Mouse (Mus musculus) embryonic facial prominence, embryonic 13.5 days (tissue): ENCODE data around the gene Fuk. TPM values are rescaled to one million over a fixed set of nuclear protein-coding genes. Genes with fewer than 3 reads are reported as not detected.
A peak's percentile ranks its signal among the peaks of the same experiment; 100 is the strongest.

ENCODE experiments used
- ATAC-seq: fragments of 200-750 bp; cut with Nextera tagmentation; 2 replicates; pipeline ENCODE4 v1.8.0; 2017; ENCODE audit warnings: low read depth; ENCODE audit not compliant: insufficient number of reproducible peaks, insufficient read depth, low FRiP score, low TSS enrichment
- H3K27ac ChIP-seq: fragments of 300-500 bp; sonication (generic); 2 replicates; pipeline ENCODE4 v1.5.1; 2015; ENCODE audit warnings: moderate library complexity, mild to moderate bottlenecking, inconsistent platforms
- H3K27me3 ChIP-seq: fragments of 300-500 bp; sonication (generic); 2 replicates; pipeline ENCODE4 v1.6.1; 2015; ENCODE audit warnings: mild to moderate bottlenecking, inconsistent platforms
- H3K36me3 ChIP-seq: fragments of 300-500 bp; sonication (generic); 2 replicates; pipeline ENCODE4 v1.6.1; 2015; ENCODE audit warnings: mild to moderate bottlenecking, inconsistent platforms
- H3K4me1 ChIP-seq: fragments of 300-500 bp; sonication (generic); 2 replicates; pipeline ENCODE4 v1.6.1; 2015; ENCODE audit warnings: inconsistent platforms
- H3K4me2 ChIP-seq: fragments of 300-500 bp; sonication (generic); 2 replicates; pipeline ENCODE4 v1.6.1; 2015; ENCODE audit warnings: moderate library complexity, mild to moderate bottlenecking, inconsistent platforms
- H3K4me3 ChIP-seq: fragments of 300-500 bp; sonication (generic); 2 replicates; pipeline ENCODE4 v1.5.1; 2015; ENCODE audit warnings: mild to moderate bottlenecking, inconsistent platforms
- H3K9ac ChIP-seq: fragments of 300-500 bp; sonication (generic); 2 replicates; pipeline ENCODE4 v1.6.1; 2015; ENCODE audit warnings: mild to moderate bottlenecking, inconsistent platforms
- H3K9me3 ChIP-seq: fragments of 300-500 bp; sonication (generic); 2 replicates; pipeline ENCODE4 v1.6.1; 2016; ENCODE audit warnings: inconsistent platforms
- WGBS: fragments of 180-500 bp; shearing (Covaris S2); methylation state at CpG from one replicate; pipeline ENCODE4 v1.1.7; 2015; ENCODE audit warnings: mixed read lengths; 5-methylcytosine and 5-hydroxymethylcytosine counted together
- polyA plus RNA-seq: library from polyadenylated mRNA; unstranded; fragments of >200 nt; fragmentation: Nextera tagmentation; extraction: Ambion mirVana; gene quantifications from 2 replicates; pipeline ENCODE4 v1.2.1, GENCODE M21; 2015

Fuk gene
- 13.0 and 15.2 TPM in 2 replicates for polyA plus RNA-seq

GRCm38 (mm10) chr8:110901839-110902578 lies at the start of gene Fuk:
Fuk (minus strand) TSS chr8:110902488.
- peak within 1 kb of the TSS; percentile 74 for H3K4me3 ChIP-seq
- H3K27me3 ChIP-seq, result no peaks in the 10 kb centered on the region
- H3K9me3 ChIP-seq, result no peaks in the 10 kb centered on the region
- H3K4me2 ChIP-seq, result peak within 1 kb of the TSS; percentile 61
- no peak within 1 kb of the TSS for H3K27ac ChIP-seq
- ATAC-seq, result peak; percentile 76; the same call in 1 of the 2 replicates
- 2% methylated on average over 30 of the region's 30 CpGs for WGBS
- H3K9ac ChIP-seq, result peak within 1 kb of the TSS; percentile 80
- peaks cover 6% of the 10 kb centered on the region for H3K4me1 ChIP-seq
- H3K36me3 ChIP-seq, result peaks cover 23% of the 10 kb centered on the region

- H3K4me1 ChIP-seq, result peaks cover 12% of the 10 kb centered on the region; the same call in 1 of the 2 replicates
- no peak overlapping the region for H3K4me3 ChIP-seq
- H3K36me3 ChIP-seq, result peaks cover 24% of the 10 kb centered on the region
- H3K9me3 ChIP-seq, result no peaks in the 10 kb centered on the region
- no peak for ATAC-seq
- no peaks in the 10 kb centered on the region for H3K27me3 ChIP-seq
- no peak overlapping the region for H3K9ac ChIP-seq
- H3K27ac ChIP-seq, result no peak overlapping the region
- 79% methylated on average over 17 of the region's 17 CpGs for WGBS
- H3K4me2 ChIP-seq, result no peak overlapping the region
Measured at GRCm38 (mm10) chr8:110950065-110950484, 47.8 kb upstream of the Fuk start.

- Histone ChIP-seq H3K36me3 (peaks cover 18% of the 10 kb centered on the region; the same call in 1 of the 2 replicates), H3K9ac (no peak overlapping the region), H3K9me3 (no peaks in the 10 kb centered on the region), H3K4me3 (no peak overlapping the region), H3K27me3 (no peaks in the 10 kb centered on the region), H3K27ac (no peak overlapping the region), H3K4me1 (peaks cover 25% of the 10 kb centered on the region; the same call in 1 of the 2 replicates), H3K4me2 (no peak overlapping the region)
- 80% methylated on average over 4 of the region's 4 CpGs for WGBS
- ATAC-seq, result no peak
Measured at GRCm38 (mm10) chr8:110945716-110946115, 43.4 kb upstream of the Fuk start.

GRCm38 (mm10) chr8:110944276-110944876 lies 42.1 kb upstream of the Fuk start:
- ATAC-seq, result no peak
- H3K36me3 ChIP-seq, result peaks cover 18% of the 10 kb centered on the region; the same call in 1 of the 2 replicates
- 89% methylated on average over 7 of the region's 7 CpGs for WGBS

GRCm38 (mm10) chr8:110941453-110941948 lies 39.2 kb upstream of the Fuk start:
- Histone ChIP-seq H3K4me3 (no peak overlapping the region), H3K36me3 (peaks cover 6% of the 10 kb centered on the region; the same call in 1 of the 2 replicates), H3K4me2 (peak overlapping the region; percentile 2; the same call in 1 of the 2 replicates), H3K27me3 (no peaks in the 10 kb centered on the region), H3K9ac (no peak overlapping the region), H3K27ac (peak overlapping the region; percentile 48; the same call in 1 of the 2 replicates), H3K4me1 (peaks cover 31% of the 10 kb centered on the region), H3K9me3 (no peaks in the 10 kb centered on the region)
- WGBS, result 70% methylated on average over 10 of the region's 10 CpGs
- ATAC-seq, result no peak

More at GRCm38 (mm10) chr8:110944276-110944876, 42.1 kb upstream of the Fuk start:
- Histone ChIP-seq H3K4me3 (no peak overlapping the region), H3K9ac (no peak overlapping the region), H3K4me2 (no peak overlapping the region), H3K4me1 (peaks cover 19% of the 10 kb centered on the region; the same call in 1 of the 2 replicates), H3K27me3 (no peaks in the 10 kb centered on the region), H3K27ac (no peak overlapping the region), H3K9me3 (no peaks in the 10 kb centered on the region)

- peak overlapping the region; percentile 48 for H3K27ac ChIP-seq
Measured at GRCm38 (mm10) chr8:110940682-110941452, 38.6 kb upstream of the Fuk start.

GRCm38 (mm10) chr8:110938882-110939589 lies 36.7 kb upstream of the Fuk start:
- H3K27ac ChIP-seq, result peak overlapping the region; percentile 63
- H3K9me3 ChIP-seq, result no peaks in the 10 kb centered on the region
- H3K4me3 ChIP-seq, result no peak overlapping the region
- no peak overlapping the region for H3K9ac ChIP-seq
- no peak overlapping the region for H3K4me2 ChIP-seq
- WGBS, result 55% methylated on average over 6 of the region's 6 CpGs
- peaks cover 26% of the 10 kb centered on the region for H3K4me1 ChIP-seq
- peaks cover 10% of the 10 kb centered on the region; the same call in 1 of the 2 replicates for H3K36me3 ChIP-seq
- no peak for ATAC-seq
- no peaks in the 10 kb centered on the region for H3K27me3 ChIP-seq

More at GRCm38 (mm10) chr8:110940682-110941452, 38.6 kb upstream of the Fuk start:
- H3K4me1 ChIP-seq, result peaks cover 28% of the 10 kb centered on the region
- no peaks in the 10 kb centered on the region for H3K27me3 ChIP-seq
- no peak overlapping the region for H3K9ac ChIP-seq
- H3K9me3 ChIP-seq, result no peaks in the 10 kb centered on the region
- peak overlapping the region; percentile 2; the same call in 1 of the 2 replicates for H3K4me2 ChIP-seq
- WGBS, result 88% methylated on average over 15 of the region's 15 CpGs
- ATAC-seq, result no peak
- no peak overlapping the region for H3K4me3 ChIP-seq
- peaks cover 6% of the 10 kb centered on the region; the same call in 1 of the 2 replicates for H3K36me3 ChIP-seq

- Histone ChIP-seq H3K9me3 (no peaks in the 10 kb centered on the region), H3K27ac (no peak overlapping the region), H3K27me3 (no peaks in the 10 kb centered on the region), H3K4me1 (peaks cover 16% of the 10 kb centered on the region), H3K36me3 (peaks cover 19% of the 10 kb centered on the region), H3K4me3 (no peak overlapping the region), H3K9ac (no peak overlapping the region), H3K4me2 (no peak overlapping the region)
- 93% methylated on average over 12 of the region's 12 CpGs for WGBS
- ATAC-seq, result no peak
Measured at GRCm38 (mm10) chr8:110936217-110936616, 33.9 kb upstream of the Fuk start.

GRCm38 (mm10) chr8:110933272-110933671 lies 31.0 kb upstream of the Fuk start:
- Histone ChIP-seq H3K36me3 (peaks cover 25% of the 10 kb centered on the region), H3K4me3 (no peak overlapping the region), H3K9me3 (no peaks in the 10 kb centered on the region), H3K4me1 (peaks cover 6% of the 10 kb centered on the region), H3K27ac (no peak overlapping the region), H3K4me2 (no peak overlapping the region), H3K27me3 (no peaks in the 10 kb centered on the region), H3K9ac (no peak overlapping the region)
- 89% methylated on average over 2 of the region's 2 CpGs for WGBS
- no peak for ATAC-seq

GRCm38 (mm10) chr8:110932444-110932843 lies 30.2 kb upstream of the Fuk start:
- Histone ChIP-seq H3K4me2 (no peak overlapping the region), H3K4me1 (peaks cover 6% of the 10 kb centered on the region; the same call in 1 of the 2 replicates), H3K9ac (no peak overlapping the region), H3K9me3 (no peaks in the 10 kb centered on the region), H3K36me3 (peaks cover 25% of the 10 kb centered on the region), H3K27me3 (no peaks in the 10 kb centered on the region), H3K27ac (no peak overlapping the region), H3K4me3 (no peak overlapping the region)
- no peak for ATAC-seq
- 83% methylated on average over 3 of the region's 3 CpGs for WGBS
